Comparison of ENCODE assay signal across 39 mouse cellular contexts in the genomic region with DNA sequence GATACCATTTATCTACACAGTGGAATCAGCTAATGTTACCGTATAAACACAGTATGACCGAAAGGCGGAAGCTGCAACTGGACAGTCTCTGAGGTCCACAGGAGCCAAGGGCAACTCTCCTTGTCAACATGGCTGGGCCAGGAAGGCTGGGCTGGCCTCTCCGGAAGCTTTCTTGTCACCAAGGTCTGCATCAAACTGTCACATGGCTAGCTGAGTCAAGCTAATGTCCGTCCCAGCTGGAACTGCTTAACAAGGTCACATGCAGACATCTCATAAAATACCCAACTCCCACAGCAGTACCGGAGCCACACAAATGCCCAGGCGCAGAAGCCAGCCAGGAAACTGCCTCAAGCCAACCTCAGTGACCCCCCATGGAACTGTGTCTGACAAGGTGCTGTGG. TPM values are rescaled to one million over a fixed set of nuclear protein-coding genes. Genes with fewer than 3 reads are reported as not detected.
DNase-seq lines count a peak whose midpoint lies in the region; ATAC-seq and TF ChIP-seq lines count a peak whose summit lies in the region.
"Had no signal": no experiment of that assay in that cellular context is flagged by ENCODE, and none has a peak within 500 bp of the region (broad histone marks: within the 10 kb centered on the region; RNA-seq: fewer than 3 reads in every experiment).

No protein-coding gene starts in this region.

- TF ChIP-seq POLR2A in kidney, adult 2 months (IDR thresholded peaks at IDR 0.05; ENCODE audit: low read depth, low read length): no peak

- DNase-seq in heart, adult 18-20 months: peak; percentile 20 to 43
- no peak for DNase-seq in heart, embryonic 10.5 days (ENCODE audit: low spot score)
- DNase-seq in kidney, postnatal 0 days (ENCODE audit: low spot score): peak; percentile 5
- DNase-seq in kidney, adult 2 months: no peak
- DNase-seq in adrenal gland, postnatal 14 days: peak; percentile 78
- DNase-seq in limb, embryonic 11.5 days (ENCODE audit: low spot score): peak; percentile 25
- no peak for DNase-seq in retina, postnatal 1 day
- DNase-seq: cerebellum, adult 11-12 months; cerebellum, adult 9-11 months; heart, postnatal 36 days; kidney, postnatal 36 days; lung, embryonic 14.5 days; lung, postnatal 14 days; right cerebral cortex, postnatal 4 days; thymus, adult 18-20 months; thymus, postnatal 36 days had no signal

- H3K36me3 ChIP-seq in heart, embryonic 10.5 days: peaks cover 49% of the 10 kb centered on the region
- H3K36me3 ChIP-seq in kidney, postnatal 0 days (ENCODE audit: insufficient read depth, low read length): peaks cover 36% of the 10 kb centered on the region
- peaks cover 4% of the 10 kb centered on the region; the same call in 1 of the 2 replicates for H3K36me3 ChIP-seq in kidney, adult 2 months (ENCODE audit: control insufficient read depth, insufficient read depth, low read length)
- H3K36me3 ChIP-seq in limb, embryonic 11.5 days (ENCODE audit: control insufficient read depth, insufficient read depth, low read length): peaks cover 12% of the 10 kb centered on the region

- WGBS in heart, embryonic 10.5 days: 87% methylated on average over 7 of the region's 7 CpGs
- 46% methylated on average over 7 of the region's 7 CpGs for WGBS in kidney, postnatal 0 days
- WGBS in kidney, adult 2 months: 60% methylated on average over 7 of the region's 7 CpGs
- 51% methylated on average over 7 of the region's 7 CpGs for WGBS in limb, embryonic 11.5 days

- no peak overlapping the region for H3K4me3 ChIP-seq in heart, embryonic 10.5 days
- no peak overlapping the region for H3K4me3 ChIP-seq in kidney, postnatal 0 days (replicated peaks; ENCODE audit: low read depth, low read length)
- no peak overlapping the region for H3K4me3 ChIP-seq in kidney, adult 2 months (ENCODE audit: insufficient read depth, low read depth, low read length)
- H3K4me3 ChIP-seq in limb, embryonic 11.5 days (ENCODE audit: low read depth, low read length): no peak overlapping the region
- H3K4me3 ChIP-seq: erythroblast, embryonic 14.5 days; hindbrain, embryonic 13.5 days; kidney, embryonic 15.5 days; layer of hippocampus, adult 2 months; left cerebral cortex, adult 2 months; limb, embryonic 15.5 days; midbrain, embryonic 10.5 days; myocyte; neural tube, embryonic 12.5 days had no signal

- peaks cover 17% of the 10 kb centered on the region for H3K4me1 ChIP-seq in heart, embryonic 10.5 days
- no peaks in the 10 kb centered on the region for H3K4me1 ChIP-seq in kidney, postnatal 0 days (replicated peaks; ENCODE audit: insufficient read depth, low read length)
- H3K4me1 ChIP-seq in kidney, adult 2 months (ENCODE audit: control insufficient read depth, insufficient read depth, low read length): no peaks in the 10 kb centered on the region
- peaks cover 5% of the 10 kb centered on the region; the same call in 1 of the 2 replicates for H3K4me1 ChIP-seq in limb, embryonic 11.5 days (ENCODE audit: control insufficient read depth, insufficient read depth, low read length)
- H3K4me1 ChIP-seq: kidney, embryonic 15.5 days; limb, embryonic 15.5 days had no signal

- H3K27me3 ChIP-seq in heart, embryonic 10.5 days (ENCODE audit: insufficient read depth, poor library complexity, severe bottlenecking): 0 out of 2 replicates have a peak, but pooled peaks cover 4% of the 10 kb centered on the region
- H3K27me3 ChIP-seq in kidney, postnatal 0 days (ENCODE audit: insufficient read depth, low read length): no peaks in the 10 kb centered on the region
- no peaks in the 10 kb centered on the region for H3K27me3 ChIP-seq in kidney, adult 2 months (replicated peaks; ENCODE audit: control insufficient read depth, insufficient read depth, low read length)
- H3K27me3 ChIP-seq in limb, embryonic 11.5 days (ENCODE audit: control insufficient read depth, insufficient read depth, low read length): no peaks in the 10 kb centered on the region
- H3K27me3 ChIP-seq: hindbrain, embryonic 13.5 days; kidney, embryonic 15.5 days; limb, embryonic 15.5 days; neural tube, embryonic 12.5 days had no signal

- no peak for TF ChIP-seq CTCF in kidney, postnatal 0 days (IDR thresholded peaks at IDR 0.05; ENCODE audit: low read depth)
- TF ChIP-seq CTCF in kidney, adult 2 months (conservative IDR thresholded peaks at IDR 0.05; ENCODE audit: insufficient read depth, insufficient read length, low read depth, low read length): no peak

- no peaks in the 10 kb centered on the region for H3K9me3 ChIP-seq in heart, embryonic 10.5 days
- no peaks in the 10 kb centered on the region for H3K9me3 ChIP-seq in kidney, postnatal 0 days (replicated peaks; ENCODE audit: low read length)
- H3K9me3 ChIP-seq in limb, embryonic 11.5 days (ENCODE audit: control insufficient read depth, low read length): no peaks in the 10 kb centered on the region
- H3K9me3 ChIP-seq: hindbrain, embryonic 13.5 days; kidney, embryonic 15.5 days; limb, embryonic 15.5 days; midbrain, embryonic 10.5 days; neural tube, embryonic 12.5 days had no signal

- H3K9ac ChIP-seq in kidney, postnatal 0 days (ENCODE audit: low read depth, low read length): no peak overlapping the region
- no peak overlapping the region for H3K9ac ChIP-seq in limb, embryonic 11.5 days (ENCODE audit: low read length)
- H3K9ac ChIP-seq: hindbrain, embryonic 13.5 days; kidney, embryonic 15.5 days; limb, embryonic 15.5 days; liver, embryonic 14.5 days; lung, embryonic 14.5 days; neural tube, embryonic 12.5 days had no signal

- no peak overlapping the region for H3K4me2 ChIP-seq in kidney, postnatal 0 days (ENCODE audit: low read length)
- no peak overlapping the region for H3K4me2 ChIP-seq in limb, embryonic 11.5 days (ENCODE audit: low read depth, severe bottlenecking)
- H3K4me2 ChIP-seq: hindbrain, embryonic 13.5 days; kidney, embryonic 15.5 days; limb, embryonic 15.5 days; lung, embryonic 14.5 days; neural tube, embryonic 12.5 days had no signal

- no peak for ATAC-seq in kidney, postnatal 0 days (replicated peaks; ENCODE audit: low FRiP score, low read depth)
- no peak for ATAC-seq in limb, embryonic 11.5 days (ENCODE audit: insufficient number of reproducible peaks, low FRiP score, low TSS enrichment, low read depth)
- ATAC-seq: activated CD4-positive, CD25-positive, alpha-beta regulatory T cell, adult 4 months; forebrain, embryonic 16.5 days; intestine, embryonic 16.5 days had no signal

- no peak overlapping the region for H3K27ac ChIP-seq in heart, embryonic 10.5 days
- H3K27ac ChIP-seq in kidney, postnatal 0 days: no peak overlapping the region
- no peak overlapping the region for H3K27ac ChIP-seq in kidney, adult 2 months (ENCODE audit: insufficient read depth, low read depth, low read length)
- no peak overlapping the region for H3K27ac ChIP-seq in limb, embryonic 11.5 days (replicated peaks; ENCODE audit: low read depth, low read length)
- H3K27ac ChIP-seq: hindbrain, embryonic 13.5 days; kidney, embryonic 15.5 days; layer of hippocampus, adult 2 months; left cerebral cortex, adult 2 months; limb, embryonic 15.5 days; liver, embryonic 14.5 days; midbrain, embryonic 10.5 days; neural tube, embryonic 12.5 days; stomach, postnatal 0 days had no signal

RNA-seq across cellular contexts. Expression of a gene that starts 3.8 kb away (rescaled TPM):
- 1,000 to 10,000 TPM; 1,365 to 1,908 TPM for total RNA-seq in heart, adult 18-20 months (2021)
- 2,404 and 4,482 TPM in 2 replicates for polyA plus RNA-seq in heart, embryonic 10.5 days (2016; fragmentation: Nextera tagmentation; extraction: Ambion mirVana)
- not detected in 2 replicates for polyA plus RNA-seq in kidney, postnatal 0 days (2015; fragmentation: Nextera tagmentation; extraction: Ambion mirVana)
- polyA plus RNA-seq in kidney, adult 2 months (2012; rRNA removed): 0.30 and 0.58 TPM in 2 replicates
- not detected in 2 replicates for total RNA-seq in adrenal gland, postnatal 14 days (2021)
- 0.31 and 2.0 TPM in 2 replicates for polyA plus RNA-seq in limb, embryonic 11.5 days (2014; fragmentation: Nextera tagmentation; extraction: Ambion mirVana)
- total RNA-seq: gastrocnemius, postnatal 4 days; layer of hippocampus, adult 2 months; left cerebral cortex, adult 2 months; left cerebral cortex, postnatal 36 days; megakaryocyte progenitor cell, adult 5-6 weeks had no signal
- polyA plus RNA-seq: activated CD4-positive, CD25-positive, alpha-beta regulatory T cell, adult 4 months; embryonic facial prominence, embryonic 14.5 days; erythroblast, embryonic 14.5 days; forebrain, embryonic 16.5 days; limb, embryonic 15.5 days; liver, embryonic 14.5 days; lung, embryonic 14.5 days; myocyte had no signal

RNA-seq across cellular contexts. Expression of a gene that starts 18.8 kb away (rescaled TPM):
- total RNA-seq in heart, adult 18-20 months (2021): 100 to 1,000 TPM; 170 to 310 TPM
- polyA plus RNA-seq in heart, embryonic 10.5 days (2016; fragmentation: Nextera tagmentation; extraction: Ambion mirVana): 124 and 308 TPM in 2 replicates
- polyA plus RNA-seq in kidney, postnatal 0 days (2015; fragmentation: Nextera tagmentation; extraction: Ambion mirVana): not detected in 2 replicates
- not detected in 2 replicates for polyA plus RNA-seq in kidney, adult 2 months (2012; rRNA removed)
- total RNA-seq in adrenal gland, postnatal 14 days (2021): not detected in 2 replicates
- not detected in 2 replicates for polyA plus RNA-seq in limb, embryonic 11.5 days (2014; fragmentation: Nextera tagmentation; extraction: Ambion mirVana)
- total RNA-seq: gastrocnemius, adult 8-10 months; gastrocnemius, postnatal 4 days; layer of hippocampus, adult 2 months; layer of hippocampus, postnatal 14 days; left cerebral cortex, adult 2 months; left cerebral cortex, postnatal 36 days; megakaryocyte progenitor cell, adult 5-6 weeks; midbrain, postnatal 0 days had no signal
- polyA plus RNA-seq: activated CD4-positive, CD25-positive, alpha-beta regulatory T cell, adult 4 months; embryonic facial prominence, embryonic 14.5 days; erythroblast, embryonic 14.5 days; forebrain, embryonic 11.5 days; forebrain, embryonic 16.5 days; intestine, embryonic 16.5 days; kidney, embryonic 15.5 days; liver, embryonic 14.5 days; lung, embryonic 14.5 days; midbrain, embryonic 10.5 days; midbrain, postnatal 0 days; neural tube, embryonic 12.5 days; spleen, adult 2 months; stomach, postnatal 0 days had no signal

RNA-seq across cellular contexts. Expression of a gene that starts 34.3 kb away (rescaled TPM):
- total RNA-seq in heart, adult 18-20 months (2021): 1 to 10 TPM; 7.8 to 8.0 TPM
- 8.0 and 8.4 TPM in 2 replicates for polyA plus RNA-seq in heart, embryonic 10.5 days (2016; fragmentation: Nextera tagmentation; extraction: Ambion mirVana)
- polyA plus RNA-seq in kidney, postnatal 0 days (2015; fragmentation: Nextera tagmentation; extraction: Ambion mirVana): 4.2 and 5.0 TPM in 2 replicates
- 28.8 and 32.3 TPM in 2 replicates for polyA plus RNA-seq in kidney, adult 2 months (2012; rRNA removed)
- 9.7 and 12.0 TPM in 2 replicates for total RNA-seq in adrenal gland, postnatal 14 days (2021)
- polyA plus RNA-seq in limb, embryonic 11.5 days (2014; fragmentation: Nextera tagmentation; extraction: Ambion mirVana): 6.1 and 7.5 TPM in 2 replicates

RNA-seq across cellular contexts. Expression of a gene that starts 34.5 kb away (rescaled TPM):
- total RNA-seq in heart, adult 18-20 months (2021): 10 to 100 TPM in 1 of 2 experiments, 1 to 10 TPM in 1; 7.9 to 10.7 TPM
- polyA plus RNA-seq in heart, embryonic 10.5 days (2016; fragmentation: Nextera tagmentation; extraction: Ambion mirVana): 13.5 and 15.6 TPM in 2 replicates
- 14.6 and 16.6 TPM in 2 replicates for polyA plus RNA-seq in kidney, postnatal 0 days (2015; fragmentation: Nextera tagmentation; extraction: Ambion mirVana)
- polyA plus RNA-seq in kidney, adult 2 months (2012; rRNA removed): 36.3 and 48.4 TPM in 2 replicates
- 42.6 and 46.6 TPM in 2 replicates for total RNA-seq in adrenal gland, postnatal 14 days (2021)
- 18.7 and 19.7 TPM in 2 replicates for polyA plus RNA-seq in limb, embryonic 11.5 days (2014; fragmentation: Nextera tagmentation; extraction: Ambion mirVana)

Comparison
In these comparisons a context has a peak if more than half of its experiments do, and no peak if none do; other contexts are left out.
1. DNase-seq: peak in heart, adult 18-20 months (2 of 2), kidney, postnatal 0 days (single experiment), adrenal gland, postnatal 14 days (single experiment) and limb, embryonic 11.5 days (single experiment); none in heart, embryonic 10.5 days (single experiment), kidney, adult 2 months (single experiment) and retina, postnatal 1 day (single experiment).
2. RNA of a gene that starts 3.8 kb away (polyA plus RNA-seq): 2,404 to 4,482 TPM in heart, embryonic 10.5 days; 0.31 to 2.0 TPM in limb, embryonic 11.5 days, 0.30 to 0.58 TPM in kidney, adult 2 months and not detected in kidney, postnatal 0 days; every median in the first group is over 100 times any median in the second.
3. RNA of a gene that starts 18.8 kb away (polyA plus RNA-seq): 124 to 308 TPM in heart, embryonic 10.5 days; not detected in limb, embryonic 11.5 days, not detected in kidney, adult 2 months and not detected in kidney, postnatal 0 days; every median in the first group is over 100 times any median in the second.